Mouse (Mus musculus) stomach, embryonic 16.5 days (tissue): ENCODE measurements around the gene Gm17304. TPM values are rescaled to one million over a fixed set of nuclear protein-coding genes. Genes with fewer than 3 reads are reported as not detected.

Experiments
- ATAC-seq: fragments of 200-750 bp; cut with Nextera tagmentation; 2 replicates; pipeline ENCODE4 v1.8.0; 2017; ENCODE audit warnings: moderate number of reproducible peaks, moderate TSS enrichment; ENCODE audit not compliant: insufficient read depth, low FRiP score
- H3K27ac ChIP-seq: fragments of 300-500 bp; sonication (generic); 2 replicates; pipeline ENCODE4 v1.5.1; 2014; ENCODE audit warnings: low read length
- H3K27me3 ChIP-seq: fragments of 300-500 bp; sonication (generic); 2 replicates; pipeline ENCODE4 v1.6.1; 2014; ENCODE audit warnings: low read length, control low read depth, mixed read lengths; ENCODE audit not compliant: control insufficient read depth, insufficient read depth
- H3K36me3 ChIP-seq: fragments of 300-500 bp; sonication (generic); 2 replicates; pipeline ENCODE4 v1.6.1; 2014; ENCODE audit warnings: low read length; ENCODE audit not compliant: control insufficient read depth, insufficient read depth
- H3K4me1 ChIP-seq: fragments of 300-500 bp; sonication (generic); 2 replicates; pipeline ENCODE4 v1.6.1; 2014; ENCODE audit warnings: low read length, control low read depth, mixed read lengths; ENCODE audit not compliant: control insufficient read depth, insufficient read depth
- H3K4me2 ChIP-seq: fragments of 300-500 bp; sonication (generic); 2 replicates; pipeline ENCODE4 v1.6.1; 2014; ENCODE audit warnings: low read depth, low read length, mixed read lengths
- H3K4me3 ChIP-seq: fragments of 300-500 bp; sonication (generic); replicated peaks from 2 replicates; pipeline ENCODE4 v1.5.1; 2014; ENCODE audit warnings: mild to moderate bottlenecking, low read length
- H3K9ac ChIP-seq: fragments of 300-500 bp; sonication (generic); 2 replicates; pipeline ENCODE4 v1.6.1; 2014; ENCODE audit warnings: low read length
- H3K9me3 ChIP-seq: fragments of 300-500 bp; sonication (generic); replicated peaks from 2 replicates; pipeline ENCODE4 v1.6.1; 2016; ENCODE audit warnings: low read length, control low read depth; ENCODE audit not compliant: control insufficient read depth
- WGBS: fragments of 180-500 bp; shearing (Covaris S2); extraction: QIAGEN DNeasy Blood & Tissue Kit; methylation state at CpG from one replicate; pipeline ENCODE4 v1.1.7; 2014; 5-methylcytosine and 5-hydroxymethylcytosine counted together
- polyA plus RNA-seq: library from polyadenylated mRNA; unstranded; fragments of >200 nt; fragmentation: Nextera tagmentation; extraction: Ambion mirVana; gene quantifications from 2 replicates; pipeline ENCODE4 v1.2.1, GENCODE M21; 2015

The Gm17304 gene
- polyA plus RNA-seq, 1 experiment from 2014 or later, result not detected

DNA sequence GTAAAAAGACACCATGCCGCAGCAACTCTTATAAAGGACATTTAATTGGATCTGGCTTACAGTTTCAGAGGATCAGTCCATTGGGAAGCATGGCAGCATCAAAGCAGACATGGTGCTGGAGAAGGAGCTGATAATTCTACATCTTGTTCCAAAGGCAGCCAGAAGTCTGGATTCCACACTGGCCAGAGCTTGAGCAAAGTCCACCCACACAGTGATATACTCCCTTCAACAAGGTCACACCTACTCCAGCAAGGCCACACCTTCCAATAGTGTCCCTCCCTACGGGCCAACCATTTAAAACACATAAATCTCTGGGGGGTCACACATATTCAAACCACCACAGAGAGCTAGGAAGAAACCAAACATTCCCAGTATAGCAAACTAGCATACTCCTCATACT, 3.3 kb downstream of the Gm17304 start:
- Histone ChIP-seq H3K9ac (no peak overlapping the region), H3K36me3 (peaks cover 13% of the 10 kb centered on the region; the same call in 1 of the 2 replicates)

GRCm38 (mm10) chr5:106614570-106614969, 5.7 kb downstream of the Gm17304 start:
- WGBS, result 70% methylated on average over 7 of the region's 7 CpGs
- Histone ChIP-seq H3K36me3 (peaks cover 13% of the 10 kb centered on the region; the same call in 1 of the 2 replicates), H3K27me3 (no peaks in the 10 kb centered on the region), H3K9me3 (no peaks in the 10 kb centered on the region), H3K4me2 (no peak overlapping the region), H3K27ac (no peak overlapping the region), H3K9ac (no peak overlapping the region), H3K4me1 (no peaks in the 10 kb centered on the region), H3K4me3 (no peak overlapping the region)
- no peak for ATAC-seq

More for the DNA sequence above, 3.3 kb downstream of the Gm17304 start:
- ATAC-seq, result no peak
- Histone ChIP-seq H3K4me1 (no peaks in the 10 kb centered on the region), H3K9me3 (no peaks in the 10 kb centered on the region), H3K27me3 (no peaks in the 10 kb centered on the region), H3K27ac (no peak overlapping the region), H3K4me3 (no peak overlapping the region), H3K4me2 (no peak overlapping the region)
- WGBS, result 86% methylated on average over 2 of the region's 2 CpGs

DNA sequence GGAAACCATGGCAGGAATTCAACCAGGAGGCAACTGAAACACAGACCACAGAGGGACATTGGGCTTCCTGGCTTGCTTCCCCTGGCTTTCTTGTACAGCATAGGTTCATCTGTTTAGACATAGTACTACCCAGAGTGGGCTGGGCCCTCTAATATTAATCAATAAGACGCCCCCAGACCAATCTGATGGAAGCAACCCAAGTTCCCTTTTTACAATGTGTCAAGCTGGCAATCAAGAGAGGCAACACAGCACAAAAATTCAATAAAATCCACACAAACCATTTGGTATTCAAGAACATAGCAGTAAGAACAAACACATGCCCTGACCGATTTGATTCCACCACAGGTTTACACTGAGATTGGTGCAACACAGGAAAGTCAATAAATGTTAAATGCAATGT, 6.1 kb downstream of the Gm17304 start:
- Histone ChIP-seq H3K9me3 (no peaks in the 10 kb centered on the region), H3K27me3 (no peaks in the 10 kb centered on the region), H3K27ac (no peak overlapping the region), H3K4me3 (no peak overlapping the region), H3K36me3 (peaks cover 13% of the 10 kb centered on the region; the same call in 1 of the 2 replicates), H3K4me2 (no peak overlapping the region), H3K9ac (no peak overlapping the region), H3K4me1 (no peaks in the 10 kb centered on the region)
- no peak for ATAC-seq
- WGBS, result 78% methylated on average over 2 of the region's 2 CpGs

GRCm38 (mm10) chr5:106620446-106620845, 11.5 kb downstream of the Gm17304 start:
- no peak for ATAC-seq
- H3K9ac ChIP-seq, result no peak overlapping the region
- no peak overlapping the region for H3K4me2 ChIP-seq
- no peaks in the 10 kb centered on the region for H3K27me3 ChIP-seq
- WGBS, result 86% methylated on average over 6 of the region's 6 CpGs
- H3K9me3 ChIP-seq, result no peaks in the 10 kb centered on the region
- H3K27ac ChIP-seq, result no peak overlapping the region
- H3K36me3 ChIP-seq, result 0 out of 2 replicates have a peak, but pooled peaks cover 9% of the 10 kb centered on the region
- no peaks in the 10 kb centered on the region for H3K4me1 ChIP-seq
- H3K4me3 ChIP-seq, result no peak overlapping the region

DNA sequence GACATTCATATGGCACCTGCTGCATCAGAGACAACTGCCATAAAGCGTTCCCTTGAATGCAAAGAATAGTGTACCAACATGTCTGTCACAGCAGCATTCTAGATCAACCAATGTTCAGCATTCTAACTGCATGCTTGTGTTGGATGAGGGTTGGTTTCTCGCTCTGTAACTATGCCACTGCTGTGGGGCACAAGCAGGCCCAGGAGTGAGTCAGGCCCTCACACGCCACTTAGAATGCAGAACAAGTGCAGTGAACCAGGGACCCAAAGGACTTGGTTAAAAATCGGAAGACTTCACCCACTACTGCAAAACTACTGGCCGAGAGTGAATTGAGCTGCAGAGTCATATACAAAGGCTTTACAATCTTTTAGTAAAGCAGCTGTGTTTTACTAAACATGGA, 13.3 kb downstream of the Gm17304 start:
- Histone ChIP-seq H3K9me3 (no peaks in the 10 kb centered on the region), H3K4me3 (no peak overlapping the region), H3K9ac (no peak overlapping the region), H3K27me3 (no peaks in the 10 kb centered on the region), H3K27ac (no peak overlapping the region), H3K36me3 (0 out of 2 replicates have a peak, but pooled peaks cover 9% of the 10 kb centered on the region), H3K4me1 (no peaks in the 10 kb centered on the region), H3K4me2 (no peak overlapping the region)
- no peak for ATAC-seq
- 91% methylated on average over 5 of the region's 5 CpGs for WGBS

DNA sequence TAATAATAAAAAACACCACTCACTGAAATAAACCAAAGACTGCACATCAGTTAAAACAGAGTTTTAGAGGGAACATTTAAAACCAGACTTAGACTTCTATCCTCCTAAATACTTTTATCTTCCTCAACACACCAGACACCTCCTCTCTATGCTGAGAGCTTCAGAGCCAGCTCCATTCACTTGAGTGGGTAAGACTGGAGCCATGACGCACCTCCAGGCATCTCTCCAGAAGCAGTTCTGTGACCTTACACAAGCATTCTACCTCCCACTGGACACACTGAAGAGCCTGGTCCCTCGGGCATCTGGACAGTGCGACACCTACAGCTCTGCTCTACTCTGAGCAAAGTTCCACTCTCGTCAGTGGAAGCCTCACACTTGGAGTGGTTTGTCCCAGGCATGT, 14.4 kb downstream of the Gm17304 start:
- Histone ChIP-seq H3K4me3 (no peak overlapping the region), H3K9me3 (no peaks in the 10 kb centered on the region), H3K27ac (no peak overlapping the region), H3K4me2 (no peak overlapping the region), H3K36me3 (0 out of 2 replicates have a peak, but pooled peaks cover 9% of the 10 kb centered on the region), H3K9ac (no peak overlapping the region), H3K27me3 (no peaks in the 10 kb centered on the region), H3K4me1 (no peaks in the 10 kb centered on the region)
- WGBS, result 95% methylated on average over 4 of the region's 4 CpGs
- no peak for ATAC-seq

GRCm38 (mm10) chr5:106628369-106629149, 19.7 kb downstream of the Gm17304 start:
- 73% methylated on average over 8 of the region's 8 CpGs for WGBS
- Histone ChIP-seq H3K4me2 (no peak overlapping the region), H3K9ac (no peak overlapping the region), H3K9me3 (no peaks in the 10 kb centered on the region), H3K27ac (no peak overlapping the region), H3K4me1 (no peaks in the 10 kb centered on the region), H3K27me3 (no peaks in the 10 kb centered on the region), H3K36me3 (0 out of 2 replicates have a peak, but pooled peaks cover 6% of the 10 kb centered on the region), H3K4me3 (no peak overlapping the region)
- ATAC-seq, result no peak

DNA sequence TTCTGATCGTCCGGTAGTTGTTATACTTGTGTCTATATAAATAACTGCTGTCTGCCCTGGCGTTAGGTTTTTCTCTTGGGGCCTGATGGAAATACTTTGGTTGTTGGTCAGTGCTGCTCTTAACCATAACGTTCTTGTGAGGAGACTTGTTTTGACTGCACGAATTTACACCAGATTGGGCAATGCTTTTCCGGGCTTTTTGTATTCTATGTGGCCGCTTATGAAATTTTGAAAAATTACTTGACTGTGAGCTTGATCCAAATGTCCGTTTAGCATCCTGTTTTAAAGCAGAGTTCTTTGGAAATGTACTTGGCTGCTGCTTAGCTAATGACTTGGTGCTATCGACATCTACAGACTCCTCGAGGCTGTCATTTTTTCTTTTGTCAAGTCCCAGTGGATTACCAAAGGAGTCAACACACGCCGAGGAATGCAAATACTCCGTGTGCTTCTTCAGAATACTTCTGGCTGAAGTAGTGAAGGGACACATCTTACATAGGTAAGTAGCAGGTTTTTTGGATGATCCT, 27.6 kb downstream of the Gm17304 start:
- H3K36me3 ChIP-seq, result peaks cover 32% of the 10 kb centered on the region
- H3K27me3 ChIP-seq, result no peaks in the 10 kb centered on the region
- 87% methylated on average over 13 of the region's 13 CpGs for WGBS
- no peaks in the 10 kb centered on the region for H3K4me1 ChIP-seq
- H3K27ac ChIP-seq, result no peak overlapping the region
- H3K9ac ChIP-seq, result no peak overlapping the region
- H3K4me2 ChIP-seq, result no peak overlapping the region
- H3K9me3 ChIP-seq, result no peaks in the 10 kb centered on the region
- H3K4me3 ChIP-seq, result no peak overlapping the region
- ATAC-seq, result no peak

- Histone ChIP-seq H3K27ac (no peak overlapping the region), H3K36me3 (peaks cover 32% of the 10 kb centered on the region), H3K9ac (no peak overlapping the region), H3K27me3 (no peaks in the 10 kb centered on the region), H3K4me1 (no peaks in the 10 kb centered on the region), H3K9me3 (no peaks in the 10 kb centered on the region), H3K4me2 (no peak overlapping the region), H3K4me3 (no peak overlapping the region)
- 86% methylated on average over 2 of the region's 2 CpGs for WGBS
- ATAC-seq, result no peak
Measured at GRCm38 (mm10) chr5:106639627-106640026, 30.7 kb downstream of the Gm17304 start.
